Mouse (Mus musculus) CH12.LX (cell line): ENCODE measurements around the gene Serf2.

ENCODE experiments used
- IRF4 ChIP-seq: IDR thresholded peaks from 2 replicates; pipeline ENCODE4 v1.6.1; 2014; ENCODE audit warnings: low read depth, mild to moderate bottlenecking, inconsistent platforms, low read length, improper control_type of control experiment
- POLR2A ChIP-seq: IDR thresholded peaks from 2 replicates; pipeline ENCODE4 v1.6.1; 2011; ENCODE audit warnings: low read depth, mild to moderate bottlenecking, improper control_type of control experiment, low read length
- UBTF ChIP-seq: IDR thresholded peaks from 2 replicates; pipeline ENCODE4 v1.6.1; 2012; ENCODE audit warnings: low read depth, mild to moderate bottlenecking, inconsistent platforms, low read length, improper control_type of control experiment, moderate library complexity
- ZMIZ1 ChIP-seq: IDR thresholded peaks from 2 replicates; pipeline ENCODE4 v1.6.1; 2012; ENCODE audit warnings: low read depth, mild to moderate bottlenecking, inconsistent platforms, low read length, improper control_type of control experiment

DNA sequence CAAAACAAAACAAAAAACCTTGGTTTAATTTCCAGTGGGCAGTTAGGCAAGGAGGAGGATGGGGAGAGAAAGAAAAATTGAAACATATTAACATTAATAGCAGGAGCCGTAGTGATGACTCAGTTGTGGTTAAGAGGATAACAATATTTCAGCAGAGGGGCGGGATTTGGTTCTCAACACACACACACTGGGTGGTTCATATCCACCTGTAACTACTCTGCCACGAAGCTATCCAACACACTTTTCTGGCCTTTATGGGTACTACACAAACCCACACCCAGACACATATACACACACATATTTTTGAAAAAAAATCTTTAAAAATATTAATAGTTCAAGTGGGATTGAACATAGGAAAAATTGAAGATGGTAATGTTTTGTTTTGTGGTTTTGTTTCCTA is 2.0 kb upstream of the Serf2 start:
- no peak for TF ChIP-seq UBTF
- TF ChIP-seq IRF4, result no peak
- no peak for TF ChIP-seq POLR2A
- no peak for TF ChIP-seq ZMIZ1
